Mouse (Mus musculus) bone marrow macrophage, adult 2 months (primary cell): ENCODE data around the gene Ahsa1.
"Not testable (repeated sequence)": the region's sequence is repeated elsewhere in the genome, so short reads cannot be mapped to it uniquely, and the experiment has no call there.

Source experiments
- CTCF ChIP-seq: IDR thresholded peaks from 2 replicates; pipeline ENCODE4 v1.5.1; 2012; ENCODE audit warnings: low read depth, mild to moderate bottlenecking, low read length, moderate library complexity
- POLR2A ChIP-seq: IDR thresholded peaks from 2 replicates; pipeline ENCODE4 v1.6.1; 2012; ENCODE audit warnings: mild to moderate bottlenecking, low read depth, low read length, borderline replicate concordance

DNA sequence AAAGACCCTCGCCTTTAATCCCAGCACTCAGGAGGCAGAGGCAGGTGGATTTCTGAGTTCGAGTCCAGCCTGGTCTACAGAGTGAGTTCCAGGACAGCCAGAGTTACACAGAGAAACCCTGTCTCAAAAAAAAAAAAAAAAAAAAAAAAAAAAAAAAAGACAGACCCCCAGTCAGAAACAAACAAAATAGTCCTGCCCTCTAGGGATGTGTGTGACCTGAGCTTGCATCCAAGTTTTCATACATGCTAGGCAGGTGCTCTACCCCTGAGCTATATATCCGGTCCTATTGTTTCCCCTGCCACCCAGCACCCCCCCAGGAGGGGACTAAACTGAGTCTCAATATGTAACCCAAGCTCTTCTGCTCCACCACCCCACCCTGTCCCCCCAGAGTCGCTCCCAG lies 11.0 kb downstream of the Ahsa1 start:
- not testable (repeated sequence) for TF ChIP-seq POLR2A, CTCF
